Mouse (Mus musculus): ENCODE results near the gene Clspn. TPM values are rescaled to one million over a fixed set of nuclear protein-coding genes. Genes with fewer than 3 reads are reported as not detected.
A peak's percentile ranks its signal among the peaks of the same experiment; 100 is the strongest.
"Not testable (repeated sequence)": the region's sequence is repeated elsewhere in the genome, so short reads cannot be mapped to it uniquely, and the experiment has no call there.

Gene Clspn
- 44.0 and 46.3 TPM in 2 replicates for polyA plus RNA-seq (2015; fragmentation: Nextera tagmentation; extraction: Ambion mirVana)

GRCm38 (mm10) chr4:126556809-126557711, at the start of gene Clspn:
TSS of gene Clspn (plus strand) at chr4:126556935.
- peak within 1 kb of the TSS; percentile 69 for H3K4me2 ChIP-seq (replicated peaks)
- peaks cover 13% of the 10 kb centered on the region for H3K4me1 ChIP-seq
- H3K4me3 ChIP-seq = peak within 1 kb of the TSS; percentile 73
- peaks cover 19% of the 10 kb centered on the region for H3K36me3 ChIP-seq
- peak within 1 kb of the TSS; percentile 72 for H3K9ac ChIP-seq
- no peaks in the 10 kb centered on the region for H3K9me3 ChIP-seq
- H3K27me3 ChIP-seq = no peaks in the 10 kb centered on the region
- H3K27ac ChIP-seq = peak within 1 kb of the TSS; percentile 61; the same call in 1 of the 2 replicates
- WGBS = under 1% methylated on average over 54 of the region's 54 CpGs
- peak; percentile 97 for ATAC-seq (ENCODE audit: low FRiP score, low read depth)

- no peak for ATAC-seq (ENCODE audit: low FRiP score, low read depth)
- H3K36me3 ChIP-seq = peaks cover 29% of the 10 kb centered on the region
- H3K9ac ChIP-seq = no peak overlapping the region
- no peak overlapping the region for H3K27ac ChIP-seq
- no peak overlapping the region for H3K4me3 ChIP-seq
- H3K9me3 ChIP-seq = no peaks in the 10 kb centered on the region
- H3K27me3 ChIP-seq = no peaks in the 10 kb centered on the region
- H3K4me1 ChIP-seq = no peaks in the 10 kb centered on the region
- H3K4me2 ChIP-seq (replicated peaks) = no peak overlapping the region
- WGBS = 60% methylated on average over 14 of the region's 14 CpGs
Observed at GRCm38 (mm10) chr4:126508110-126508899, 48.4 kb upstream of the Clspn start.

GRCm38 (mm10) chr4:126509072-126509471, 47.7 kb upstream of the Clspn start:
- Histone ChIP-seq H3K9ac (no peak overlapping the region), H3K27me3 (no peaks in the 10 kb centered on the region), H3K4me3 (no peak overlapping the region), H3K36me3 (peaks cover 29% of the 10 kb centered on the region), H3K27ac (no peak overlapping the region), H3K9me3 (no peaks in the 10 kb centered on the region), H3K4me1 (no peaks in the 10 kb centered on the region), H3K4me2 (replicated peaks) (no peak overlapping the region)
- ATAC-seq (ENCODE audit: low FRiP score, low read depth) = no peak
- WGBS = 89% methylated on average over 2 of the region's 2 CpGs

GRCm38 (mm10) chr4:126511013-126511412, 45.7 kb upstream of the Clspn start:
- no peak overlapping the region for H3K4me2 ChIP-seq (replicated peaks)
- no peaks in the 10 kb centered on the region for H3K27me3 ChIP-seq
- H3K4me3 ChIP-seq = no peak overlapping the region
- H3K9me3 ChIP-seq = no peaks in the 10 kb centered on the region
- H3K27ac ChIP-seq = no peak overlapping the region
- no peak for ATAC-seq (ENCODE audit: low FRiP score, low read depth)
- no peak overlapping the region for H3K9ac ChIP-seq
- 84% methylated on average over 5 of the region's 5 CpGs for WGBS
- H3K4me1 ChIP-seq = no peaks in the 10 kb centered on the region
- peaks cover 32% of the 10 kb centered on the region for H3K36me3 ChIP-seq

- Histone ChIP-seq H3K27me3 (no peaks in the 10 kb centered on the region), H3K27ac (no peak overlapping the region), H3K36me3 (peaks cover 35% of the 10 kb centered on the region), H3K4me1 (no peaks in the 10 kb centered on the region), H3K4me2 (replicated peaks) (no peak overlapping the region), H3K9me3 (no peaks in the 10 kb centered on the region), H3K9ac (no peak overlapping the region), H3K4me3 (no peak overlapping the region)
- ATAC-seq (ENCODE audit: low FRiP score, low read depth) = no peak
- 72% methylated on average over 6 of the region's 6 CpGs for WGBS
Observed at GRCm38 (mm10) chr4:126512308-126513066, 44.2 kb upstream of the Clspn start.

- Histone ChIP-seq H3K27ac (no peak overlapping the region), H3K4me3 (no peak overlapping the region), H3K9ac (no peak overlapping the region), H3K27me3 (no peaks in the 10 kb centered on the region), H3K4me1 (no peaks in the 10 kb centered on the region), H3K36me3 (0 out of 2 replicates have a peak, but pooled peaks cover 3% of the 10 kb centered on the region), H3K9me3 (no peaks in the 10 kb centered on the region), H3K4me2 (replicated peaks) (no peak overlapping the region)
- WGBS = 84% methylated on average over 3 of the region's 3 CpGs
- no peak for ATAC-seq (ENCODE audit: low FRiP score, low read depth)
Observed at GRCm38 (mm10) chr4:126526164-126526563, 30.6 kb upstream of the Clspn start.

GRCm38 (mm10) chr4:126526828-126527227, 29.9 kb upstream of the Clspn start:
- H3K27me3 ChIP-seq = no peaks in the 10 kb centered on the region
- peaks cover 1% of the 10 kb centered on the region; the same call in 1 of the 2 replicates for H3K4me1 ChIP-seq
- 0 out of 2 replicates have a peak, but pooled peaks cover 3% of the 10 kb centered on the region for H3K36me3 ChIP-seq
- ATAC-seq (ENCODE audit: low FRiP score, low read depth) = no peak
- H3K9me3 ChIP-seq = no peaks in the 10 kb centered on the region
- no peak overlapping the region for H3K9ac ChIP-seq
- H3K4me2 ChIP-seq (replicated peaks) = no peak overlapping the region
- no peak overlapping the region for H3K4me3 ChIP-seq
- H3K27ac ChIP-seq = no peak overlapping the region
- 92% methylated on average over 5 of the region's 5 CpGs for WGBS

GRCm38 (mm10) chr4:126532292-126532691, 24.4 kb upstream of the Clspn start:
- ATAC-seq (ENCODE audit: low FRiP score, low read depth) = no peak
- H3K27me3 ChIP-seq = peaks cover 4% of the 10 kb centered on the region; the same call in 1 of the 2 replicates
- peak overlapping the region; percentile 91 for H3K4me3 ChIP-seq
- H3K27ac ChIP-seq = no peak overlapping the region
- H3K36me3 ChIP-seq = no peaks in the 10 kb centered on the region
- peaks cover 8% of the 10 kb centered on the region for H3K4me1 ChIP-seq
- H3K9me3 ChIP-seq = no peaks in the 10 kb centered on the region
- peak overlapping the region; percentile 87 for H3K9ac ChIP-seq
- H3K4me2 ChIP-seq (replicated peaks) = peak overlapping the region; percentile 90
- 35% methylated on average over 5 of the region's 5 CpGs for WGBS

- WGBS = under 1% methylated on average over 104 of the region's 120 CpGs
- Histone ChIP-seq H3K9me3 (no peaks in the 10 kb centered on the region), H3K4me1 (peaks cover 8% of the 10 kb centered on the region), H3K27ac (no peak within 1 kb of the TSS), H3K4me2 (replicated peaks) (peak within 1 kb of the TSS; percentile 90), H3K27me3 (peaks cover 4% of the 10 kb centered on the region; the same call in 1 of the 2 replicates), H3K9ac (peak within 1 kb of the TSS; percentile 87), H3K36me3 (no peaks in the 10 kb centered on the region), H3K4me3 (peak within 1 kb of the TSS; percentile 91)
- peak; percentile 87 for ATAC-seq (ENCODE audit: low FRiP score, low read depth)
Observed at GRCm38 (mm10) chr4:126532827-126533728, 23.7 kb upstream of the Clspn start, which contains the start of gene Ago4. TSS of gene Ago4 (minus strand) at chr4:126533472.

- Histone ChIP-seq H3K4me2 (replicated peaks) (peak overlapping the region; percentile 90), H3K27ac (no peak overlapping the region), H3K27me3 (peaks cover 4% of the 10 kb centered on the region; the same call in 1 of the 2 replicates), H3K36me3 (no peaks in the 10 kb centered on the region), H3K4me1 (peaks cover 8% of the 10 kb centered on the region), H3K9ac (peak overlapping the region; percentile 87), H3K4me3 (peak overlapping the region; percentile 91), H3K9me3 (no peaks in the 10 kb centered on the region)
- 7% methylated on average over 7 of the region's 7 CpGs for WGBS
- peak; percentile 61; the same call in 1 of the 2 replicates for ATAC-seq (ENCODE audit: low FRiP score, low read depth)
Observed at GRCm38 (mm10) chr4:126533729-126534070, 23.0 kb upstream of the Clspn start.

GRCm38 (mm10) chr4:126535631-126536030, 21.1 kb upstream of the Clspn start:
- H3K9ac ChIP-seq; H3K4me1 ChIP-seq; H3K27me3 ChIP-seq; H3K4me3 ChIP-seq; H3K9me3 ChIP-seq; H3K27ac ChIP-seq; H3K4me2 ChIP-seq (replicated peaks); H3K36me3 ChIP-seq; ATAC-seq (ENCODE audit: low FRiP score, low read depth): not testable (repeated sequence)
- 94% methylated on average over 7 of the region's 7 CpGs for WGBS
